Mouse (Mus musculus) stomach, adult 2 months (tissue): ENCODE data around the gene Wnt7b. TPM values are rescaled to one million over a fixed set of nuclear protein-coding genes. Genes with fewer than 3 reads are reported as not detected.

ENCODE experiments used
- polyA plus RNA-seq: library from polyadenylated mRNA; depleted of rRNA; stranded (reverse); fragments of >200 nt; gene quantifications from 2 replicates; pipeline ENCODE4 v1.2.3, GENCODE M21; 2012; rRNA removed

Wnt7b gene
- polyA plus RNA-seq = 8.5 and 18.0 TPM in 2 replicates

DNA sequence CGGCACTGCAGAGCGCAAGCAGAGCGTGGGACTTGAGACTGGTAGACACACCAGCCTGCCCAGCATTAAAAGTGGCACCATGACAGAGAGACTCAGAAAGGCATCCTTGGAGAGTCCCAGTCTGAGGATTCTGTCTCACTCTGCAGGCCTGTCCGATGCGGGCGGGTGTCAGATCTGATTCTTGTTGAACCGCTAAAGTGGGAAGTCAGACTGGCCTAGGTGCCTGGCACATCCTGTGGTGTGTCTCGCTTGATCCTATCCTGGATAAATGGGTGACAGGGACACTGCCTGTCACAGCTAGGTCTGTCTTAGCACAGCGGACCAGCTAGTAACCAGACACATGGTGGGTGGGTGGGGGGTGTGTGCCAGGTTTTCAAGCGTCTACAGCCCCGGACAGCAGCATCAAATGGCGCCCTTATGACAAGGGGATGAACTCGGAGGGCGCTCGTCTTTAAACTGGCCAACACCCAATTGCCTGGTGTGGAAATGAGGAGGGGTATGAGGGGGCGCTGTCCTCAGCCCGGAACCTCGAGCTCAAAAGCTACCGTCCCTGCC, at the start of gene Wnt7b:
TSS of gene Wnt7b (minus strand) at position 118 of the 555 bp plus-strand sequence.

DNA sequence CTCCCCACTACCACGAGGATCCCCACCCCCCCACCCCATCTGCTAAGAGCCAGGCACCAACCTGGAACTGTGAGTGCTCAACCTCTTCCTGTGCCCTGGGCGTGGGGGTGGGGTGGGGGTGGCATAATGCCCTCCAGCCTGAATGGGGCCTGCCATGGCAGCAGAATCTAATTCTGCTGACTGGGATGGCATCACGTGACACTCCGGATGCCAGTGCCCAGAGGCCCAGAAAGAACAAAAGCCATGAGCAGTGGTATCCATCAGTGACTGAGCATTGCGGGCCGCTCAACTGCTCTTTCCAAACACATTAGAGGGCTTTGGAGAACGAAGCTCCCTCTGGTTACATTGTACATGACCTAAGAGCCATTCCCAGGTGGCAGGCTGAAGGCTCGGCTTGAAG, 79.1 kb downstream of the Wnt7b start, which contains the start of gene 7530416G11Rik:
TSS of gene 7530416G11Rik (minus strand) at position 101 of the 400 bp plus-strand sequence.

Other genes starting within 250 kb of the Wnt7b start
- gene Atxn10, start 246.2 kb downstream of the Wnt7b start, polyA plus RNA-seq = 35.5 and 49.0 TPM in 2 replicates
- gene 7530416G11Rik, start 79.2 kb downstream of the Wnt7b start, polyA plus RNA-seq = not detected in 2 replicates
- 1.5 and 1.9 TPM in 2 replicates for gene Ppara, start 152.5 kb upstream of the Wnt7b start, polyA plus RNA-seq
- 27.8 and 29.9 TPM in 2 replicates for gene Cdpf1, start 229.2 kb upstream of the Wnt7b start, polyA plus RNA-seq
- 0.06 and 0.11 TPM in 2 replicates for gene Pkdrej, start 239.3 kb upstream of the Wnt7b start, polyA plus RNA-seq
- 4.9 and 5.9 TPM in 2 replicates for gene Ttc38, start 249.8 kb upstream of the Wnt7b start, polyA plus RNA-seq